Mouse (Mus musculus): ENCODE data around the gene Arid1b.

The Arid1b gene

DNA sequence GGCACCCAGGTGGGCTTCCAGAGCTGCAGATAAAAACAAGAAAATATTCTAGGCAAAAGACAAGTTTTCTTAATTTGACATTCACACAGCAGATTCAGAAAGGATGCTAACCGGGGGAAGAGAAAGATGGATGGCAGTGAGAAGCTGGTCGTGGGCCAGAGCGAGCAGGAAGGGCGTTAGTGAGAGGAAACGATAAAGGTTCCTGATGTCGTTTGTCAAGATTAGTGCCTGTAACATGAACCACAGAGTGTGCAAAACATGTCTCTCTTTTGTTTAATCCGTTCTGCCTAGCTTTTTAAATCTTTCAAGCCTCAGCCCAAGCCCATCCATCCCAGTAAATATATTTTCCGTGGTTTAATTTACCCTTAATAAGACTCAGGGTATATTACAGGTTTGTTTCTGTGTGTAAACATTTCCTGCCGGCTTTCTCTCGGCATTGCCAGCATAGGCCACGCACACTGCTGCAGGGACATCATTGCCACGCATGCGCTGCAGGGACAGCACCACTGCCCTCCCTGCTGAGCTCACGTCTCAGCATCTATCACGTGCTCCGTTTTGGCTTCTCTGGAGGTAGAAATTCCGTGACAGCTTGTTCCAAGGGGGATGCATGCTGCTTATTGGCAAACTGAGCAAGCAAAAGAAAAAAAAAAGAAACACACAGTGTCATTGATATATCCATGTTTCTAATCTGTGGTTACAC, 255.0 kb downstream of the Arid1b start:
- no peak for DNase-seq (ENCODE audit: low spot score)

DNA sequence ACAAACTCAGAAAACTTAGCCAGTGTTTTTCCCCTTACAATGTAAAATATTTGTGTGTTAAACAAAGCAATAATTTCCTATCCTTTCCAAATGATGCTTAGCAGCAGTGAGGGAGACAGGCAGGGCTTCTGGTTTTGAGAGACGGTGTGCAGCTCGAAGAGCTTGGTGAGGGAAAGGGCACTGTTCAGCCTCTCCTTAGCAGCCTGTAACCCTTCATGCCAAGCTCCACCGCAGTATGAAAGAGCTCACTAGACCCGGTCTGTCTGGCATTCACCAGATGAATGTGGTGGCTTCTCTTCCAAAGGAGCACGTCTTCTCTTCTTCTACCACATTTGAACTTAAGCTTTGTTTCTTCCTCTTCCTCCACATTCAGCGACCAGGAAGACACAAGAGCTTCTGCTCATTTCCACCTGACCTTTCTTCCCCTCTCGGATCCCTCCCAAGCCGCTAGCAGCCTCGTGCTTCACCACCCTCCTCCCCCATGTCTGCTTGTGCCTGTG, 255.6 kb downstream of the Arid1b start:
- no peak for DNase-seq (ENCODE audit: low spot score)

DNA sequence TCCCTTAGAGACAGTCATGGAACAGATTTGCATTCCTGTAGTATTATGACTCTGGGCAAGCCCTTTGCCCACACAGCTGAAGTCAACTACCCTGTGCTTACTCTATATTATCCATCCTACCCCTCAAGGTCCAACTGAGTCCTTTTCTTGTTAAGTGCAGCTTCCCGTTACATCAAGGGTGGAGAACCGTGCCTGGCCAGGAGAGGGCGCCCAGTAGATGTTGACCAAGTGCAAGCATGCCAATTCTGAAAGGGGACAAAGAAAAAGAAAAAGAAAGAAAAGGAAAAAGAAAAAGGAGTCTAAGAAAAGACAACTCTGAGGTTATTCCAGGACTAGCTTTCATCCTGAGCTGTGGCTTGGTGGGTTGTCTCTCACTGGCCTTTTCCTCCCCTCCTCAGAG, 258.3 kb downstream of the Arid1b start:
- peak; percentile 69 for DNase-seq (ENCODE audit: low spot score)

DNA sequence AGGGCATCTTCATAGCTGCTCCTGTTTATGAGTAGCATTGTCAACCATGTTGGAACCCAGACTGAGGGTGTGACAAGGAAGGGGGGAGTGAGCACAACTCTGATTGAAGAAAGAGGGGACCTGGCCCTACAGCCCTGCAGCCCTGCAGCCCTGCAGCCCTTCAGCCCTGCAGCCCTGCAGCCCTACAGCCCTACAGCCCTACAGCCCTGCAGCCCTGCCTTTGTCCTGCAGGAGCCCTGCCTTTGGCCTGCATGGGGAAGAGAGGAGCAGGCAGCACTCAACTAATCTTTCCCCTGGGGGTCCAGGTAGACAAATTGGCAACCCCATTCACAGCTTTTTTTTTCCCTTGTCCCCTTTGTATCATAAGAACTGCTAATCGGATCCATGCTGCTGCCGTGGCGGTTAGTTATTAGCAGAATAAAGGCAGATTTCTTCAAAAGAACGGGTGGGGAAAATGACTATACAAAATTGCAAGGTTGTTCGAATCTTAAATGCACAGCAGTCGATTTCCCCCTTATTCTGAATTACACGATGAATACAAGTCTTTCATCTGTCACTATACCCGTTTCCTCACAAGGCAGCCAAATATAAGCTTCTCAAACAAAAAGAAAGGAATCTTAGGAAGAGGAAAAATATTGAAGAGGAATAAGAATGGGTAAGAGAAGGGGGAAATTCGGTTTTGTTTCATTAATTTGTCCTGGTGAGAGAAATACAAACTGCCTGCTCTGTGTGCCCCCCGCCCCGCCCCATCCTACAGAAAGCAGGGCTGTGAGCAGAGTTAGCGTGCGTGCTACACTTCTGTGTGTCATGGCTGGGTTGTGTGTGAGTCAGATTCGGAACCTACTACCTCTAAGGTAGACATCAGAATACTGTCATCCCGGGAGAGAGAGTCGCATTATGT, 260.8 kb downstream of the Arid1b start:
- no peak for DNase-seq (ENCODE audit: low spot score)

DNA sequence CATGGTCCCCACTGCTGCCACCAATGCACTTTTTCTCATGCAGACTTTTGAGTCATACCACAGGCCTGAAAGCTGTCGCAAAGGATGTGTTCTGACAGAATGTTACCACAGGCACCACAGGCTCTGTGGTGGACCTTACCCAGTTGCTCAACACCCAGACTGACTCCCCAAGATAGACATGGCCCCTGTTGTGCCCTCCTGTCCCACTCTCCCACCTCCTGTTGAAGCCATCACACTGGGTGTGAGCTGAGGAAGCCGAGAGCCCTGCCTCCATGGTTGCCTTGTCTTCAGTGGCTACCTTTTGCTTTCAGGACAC, 261.4 kb downstream of the Arid1b start:
- no peak for DNase-seq (ENCODE audit: low spot score)

DNA sequence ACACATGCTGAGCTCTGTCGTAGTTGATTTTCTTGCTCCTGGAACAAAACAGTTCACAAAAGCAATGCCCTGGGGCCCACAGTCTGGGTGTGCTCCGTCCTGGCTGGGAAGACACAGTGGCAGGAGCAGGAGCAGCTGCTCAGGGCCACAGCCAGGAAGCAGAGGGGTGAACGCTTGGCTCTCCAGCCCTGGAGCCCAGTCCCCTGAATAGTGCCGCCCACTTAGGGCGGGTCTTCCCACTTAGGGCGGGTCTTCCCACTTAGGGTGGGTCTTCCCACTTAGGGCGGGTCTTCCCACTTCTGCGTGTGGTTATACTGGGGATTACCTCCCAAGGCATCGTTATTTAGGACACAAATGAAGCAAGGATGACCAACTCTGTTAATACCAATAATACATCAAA, 264.8 kb downstream of the Arid1b start:
- no peak for DNase-seq (ENCODE audit: low spot score)

DNA sequence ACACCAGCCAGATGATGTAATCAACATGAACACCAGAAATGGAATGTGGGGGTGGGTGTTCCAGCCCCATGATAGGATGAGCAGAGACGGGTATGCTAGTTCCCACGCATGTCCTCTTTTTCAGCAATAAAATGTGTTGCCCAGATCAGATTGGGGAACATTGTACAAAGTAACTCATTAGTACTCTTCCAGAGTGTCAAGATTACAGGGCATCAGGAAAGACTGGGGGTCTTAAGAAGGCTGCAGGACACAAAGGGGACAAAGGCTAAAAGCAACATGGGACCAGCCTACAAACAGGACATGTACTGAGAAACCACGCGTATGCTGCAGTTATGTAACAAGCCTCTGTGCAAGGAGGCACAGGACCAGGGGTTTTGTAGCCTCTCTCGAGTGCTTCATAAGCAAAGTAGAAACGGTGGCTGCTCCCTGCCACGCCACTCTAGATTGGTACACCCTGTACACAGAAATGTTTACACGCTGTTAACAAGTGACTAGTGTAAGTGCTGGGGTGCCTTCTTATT, 267.1 kb downstream of the Arid1b start:
- no peak for DNase-seq (ENCODE audit: low spot score)

DNA sequence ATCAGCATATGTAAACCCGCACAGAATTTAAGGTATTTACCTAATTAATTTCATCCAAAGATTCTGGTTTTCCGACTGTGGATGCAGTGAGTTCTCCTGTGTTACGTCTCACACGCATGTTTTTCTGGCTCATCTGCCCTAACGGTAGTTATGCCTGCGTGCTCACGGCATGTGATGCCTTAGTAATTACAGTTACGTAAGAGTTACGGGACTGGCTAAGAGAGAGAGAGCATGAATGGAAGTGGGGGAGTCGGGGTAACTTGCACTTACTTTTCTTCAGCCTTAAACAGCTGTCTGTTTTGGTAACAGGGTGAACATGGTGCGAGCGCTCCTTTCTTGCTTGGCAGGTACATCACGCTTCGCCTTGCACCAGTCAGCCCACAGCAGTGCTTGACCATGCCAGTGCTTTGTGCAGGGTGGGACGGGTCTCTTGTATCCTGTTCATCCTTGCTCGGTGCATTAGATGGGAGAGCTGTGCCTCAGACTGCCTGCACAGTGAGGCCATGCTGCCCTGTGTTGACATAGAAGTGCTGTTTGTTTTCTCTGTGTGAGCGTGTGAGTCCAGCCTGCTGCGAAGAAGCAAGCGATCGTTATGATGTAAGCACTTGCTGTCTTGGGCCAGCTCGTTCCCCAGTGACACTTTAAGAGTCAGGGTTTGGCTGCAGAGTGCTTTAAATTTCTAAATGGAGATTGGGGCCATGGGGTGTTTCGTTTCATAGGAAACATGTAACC, 267.9 kb downstream of the Arid1b start:
- DNase-seq (ENCODE audit: low spot score): no peak

DNA sequence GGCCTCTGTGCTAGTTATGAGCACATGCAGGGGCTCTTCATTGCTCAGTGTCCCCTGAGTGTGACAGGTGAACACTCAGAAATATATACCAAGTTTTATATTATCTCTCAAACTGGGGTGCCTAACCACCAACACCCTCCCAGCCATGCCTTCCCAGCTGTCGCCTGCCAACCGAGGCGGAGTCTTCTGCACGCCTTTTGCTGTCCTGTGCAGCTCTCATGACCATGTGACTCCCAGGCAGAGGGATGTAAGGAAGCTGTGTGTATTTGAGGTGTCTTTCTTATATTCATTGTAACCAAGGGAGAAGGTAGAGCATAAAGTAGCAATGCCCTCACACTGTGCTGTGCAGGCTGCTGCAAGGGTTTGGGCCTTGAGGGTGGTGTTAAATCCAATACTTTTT, 268.7 kb downstream of the Arid1b start:
- DNase-seq (ENCODE audit: low spot score): no peak

DNA sequence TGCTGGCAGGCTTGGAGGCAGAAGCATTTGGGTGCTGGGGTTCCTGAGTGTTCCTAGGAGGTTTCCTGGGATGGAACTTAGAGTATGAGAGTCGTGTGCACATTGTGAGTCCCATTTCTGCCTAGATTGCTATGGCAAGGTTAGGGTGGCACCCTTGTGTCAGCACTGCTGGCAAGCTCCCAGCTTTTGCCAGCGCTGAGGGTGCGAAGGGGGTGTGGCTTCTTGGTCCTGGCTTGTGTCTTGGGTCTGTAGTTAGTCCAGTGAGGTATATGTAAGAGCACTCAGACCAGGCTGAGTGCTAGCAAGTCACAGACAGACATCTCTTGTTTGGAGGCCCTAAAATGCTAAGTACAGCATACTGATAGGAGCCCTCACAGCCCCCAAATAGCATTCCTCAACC, 270.7 kb downstream of the Arid1b start:
- no peak for DNase-seq (ENCODE audit: low spot score)

DNA sequence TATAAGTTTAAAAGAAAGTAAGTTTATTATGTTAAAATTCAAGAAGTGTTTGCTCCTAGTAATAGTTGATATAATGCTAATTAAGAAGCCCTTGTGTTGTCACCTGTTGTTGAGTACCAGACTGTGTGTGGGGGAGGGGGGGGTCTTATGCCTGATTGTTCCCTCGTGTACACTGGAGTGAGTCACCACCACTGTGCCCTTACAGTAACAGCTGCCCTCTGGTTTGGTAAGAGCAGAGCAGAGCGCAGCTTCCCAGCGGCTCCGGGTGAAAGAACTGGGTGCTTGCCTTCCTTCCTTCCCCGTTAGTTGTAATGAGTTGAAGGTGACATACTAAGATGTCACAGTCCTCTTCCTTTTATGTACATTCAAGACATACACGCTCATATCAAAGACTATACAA, 271.5 kb downstream of the Arid1b start:
- DNase-seq (ENCODE audit: low spot score): no peak

DNA sequence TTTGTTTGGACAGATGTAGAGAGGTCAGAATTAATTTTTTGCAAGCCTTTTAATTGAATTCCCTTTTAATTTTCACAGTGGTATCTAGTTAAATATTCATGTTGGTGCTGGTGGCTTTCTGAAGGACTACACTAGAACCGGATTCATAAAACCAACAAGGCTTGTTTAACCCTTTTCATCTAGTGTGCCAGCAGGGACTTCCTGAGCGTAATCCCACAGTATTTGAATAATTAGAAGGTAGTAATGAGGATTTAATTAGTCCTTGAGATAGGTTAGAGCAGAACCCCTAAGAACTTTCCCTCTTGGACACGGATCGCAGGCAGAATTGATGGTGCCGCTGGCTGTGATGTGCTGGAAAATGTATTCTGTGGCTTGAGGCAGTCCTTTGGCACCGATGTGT, 273.6 kb downstream of the Arid1b start:
- no peak for DNase-seq (ENCODE audit: low spot score)

DNA sequence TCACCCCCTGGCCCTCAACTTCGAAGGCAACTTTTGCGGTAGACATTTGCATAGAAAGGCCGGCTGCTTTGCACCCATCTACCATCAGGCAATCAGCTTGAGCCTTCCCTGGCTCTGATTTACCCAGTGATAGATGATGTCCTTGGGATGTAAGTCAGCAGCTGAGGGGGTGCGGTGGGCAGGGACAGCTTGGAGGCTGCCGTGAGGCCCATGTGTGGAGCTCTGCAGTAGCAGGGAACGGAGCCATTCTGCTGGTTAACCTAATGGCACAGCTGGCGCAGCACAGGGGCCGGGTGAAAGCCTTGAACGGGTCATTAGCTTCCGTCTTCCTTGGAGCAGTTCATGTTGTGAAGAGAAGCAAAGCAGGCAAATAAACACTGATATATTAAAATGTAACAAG, 275.2 kb downstream of the Arid1b start:
- no peak for DNase-seq (ENCODE audit: low spot score)

DNA sequence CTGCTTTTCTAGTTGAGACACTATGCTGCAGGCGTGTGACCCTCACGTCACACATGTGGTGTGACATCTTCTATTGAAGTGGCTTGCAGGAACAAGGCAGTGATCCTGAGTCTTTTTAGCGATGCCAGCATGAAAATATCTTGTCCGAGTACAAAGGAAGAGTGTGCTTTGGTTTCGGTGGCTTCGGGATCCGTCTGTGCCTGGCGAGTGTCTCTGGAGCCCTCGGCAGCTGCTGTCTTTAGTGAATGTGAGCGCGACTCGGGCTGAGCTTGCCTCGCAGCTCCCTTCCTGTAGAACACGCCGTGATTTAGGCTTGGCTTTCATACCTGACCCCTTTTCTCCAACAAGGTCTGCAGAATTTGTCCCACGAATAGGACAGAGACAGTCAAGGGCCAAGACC, 275.6 kb downstream of the Arid1b start:
- no peak for DNase-seq (ENCODE audit: low spot score)

DNA sequence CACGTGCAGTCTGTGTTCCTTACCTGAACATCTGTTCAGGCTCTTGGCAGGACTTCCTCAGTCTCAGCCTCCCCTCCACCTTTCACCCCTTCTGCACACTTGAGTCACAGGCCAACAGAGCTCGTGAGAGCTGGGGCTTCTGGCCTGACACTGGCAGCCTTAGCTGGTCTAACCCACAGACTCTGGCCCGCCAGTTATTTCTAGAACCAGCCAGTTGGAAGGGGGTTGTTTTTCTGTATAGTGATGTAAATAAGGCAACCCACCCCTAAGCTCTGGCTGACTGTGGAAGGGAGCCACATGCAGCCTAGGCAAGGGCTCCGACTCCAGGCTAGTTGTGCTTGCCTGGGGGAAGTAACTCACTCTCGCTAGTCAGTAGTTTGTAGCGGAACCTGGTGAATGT, 276.7 kb downstream of the Arid1b start:
- no peak for DNase-seq (ENCODE audit: low spot score)

DNA sequence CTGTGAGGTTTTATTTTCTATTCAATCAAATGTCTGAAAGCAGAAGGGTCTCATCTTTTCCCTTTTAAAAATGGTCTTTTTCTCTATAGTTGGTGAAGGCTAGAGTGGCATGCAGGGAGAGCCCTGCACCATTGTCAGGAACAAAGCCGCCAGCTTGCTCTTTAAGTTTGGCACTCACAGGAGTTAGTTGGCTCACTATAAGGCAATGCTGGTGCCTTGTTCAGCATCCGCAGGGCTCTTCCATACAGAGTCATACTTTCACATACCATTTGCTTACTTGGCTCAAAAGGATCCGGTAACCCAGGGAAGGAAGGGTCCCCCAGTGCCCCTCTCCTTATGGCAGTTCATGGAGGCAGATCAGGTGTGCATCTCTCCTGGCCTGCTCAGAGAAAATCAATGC, 279.0 kb downstream of the Arid1b start:
- no peak for DNase-seq (ENCODE audit: low spot score)

DNA sequence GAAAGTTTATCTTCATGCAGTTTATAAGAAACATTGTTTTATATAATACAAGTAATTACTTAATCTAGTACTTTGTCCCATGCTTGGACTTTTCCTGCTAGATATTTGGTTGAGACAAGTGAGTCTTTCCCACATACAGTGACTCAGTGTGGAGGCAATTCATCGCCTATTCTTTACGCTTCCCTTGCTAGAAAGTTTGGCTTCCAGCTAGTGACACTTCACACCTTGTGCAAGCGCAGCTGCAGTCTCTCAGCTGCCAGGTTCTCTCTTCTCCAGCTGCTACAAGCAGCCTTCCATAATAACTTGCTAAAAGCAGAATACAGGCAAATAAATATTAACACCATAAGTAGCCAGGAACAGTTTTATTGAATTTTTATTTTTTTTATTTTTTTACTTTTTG, 279.6 kb downstream of the Arid1b start:
- DNase-seq (ENCODE audit: low spot score): no peak

DNA sequence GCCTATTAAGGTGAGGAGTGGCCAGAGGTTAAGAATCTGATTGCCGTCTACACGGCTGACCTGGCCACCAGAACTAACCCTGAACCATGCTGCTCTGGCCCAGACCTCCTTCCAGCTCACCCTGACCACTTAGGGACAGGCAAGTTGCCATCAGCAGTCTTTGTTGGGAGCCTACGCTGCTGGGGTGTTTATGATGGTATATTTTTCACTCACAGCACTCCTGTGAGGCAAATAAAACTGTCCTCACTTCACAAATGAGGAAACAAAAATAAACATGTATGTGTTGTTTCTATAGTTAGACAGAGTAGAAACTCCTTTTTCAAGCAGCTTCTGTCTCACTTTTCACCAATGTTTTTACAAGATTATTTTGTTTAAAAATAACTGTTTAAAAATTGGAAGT, 280.3 kb downstream of the Arid1b start:
- DNase-seq (ENCODE audit: low spot score): no peak

DNA sequence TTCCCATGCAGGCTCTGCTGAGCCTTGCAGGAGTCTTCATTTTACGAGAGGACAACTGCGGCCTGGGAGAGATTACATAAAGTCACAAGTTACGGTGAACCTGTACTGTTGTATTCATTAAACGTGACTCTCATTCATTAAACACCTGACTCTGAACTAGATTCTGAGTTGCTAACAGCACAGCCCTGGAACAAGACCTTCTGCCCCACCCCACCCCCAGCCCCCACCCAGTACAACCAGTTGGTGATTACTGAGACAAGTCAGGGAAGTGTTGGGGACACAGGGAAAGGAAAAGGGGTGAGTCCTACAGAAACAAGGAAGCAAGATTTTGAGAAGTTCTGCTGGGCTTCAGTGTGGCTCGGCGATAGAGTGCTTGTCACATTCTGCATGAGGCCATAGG, 281.6 kb downstream of the Arid1b start:
- no peak for DNase-seq (ENCODE audit: low spot score)

DNA sequence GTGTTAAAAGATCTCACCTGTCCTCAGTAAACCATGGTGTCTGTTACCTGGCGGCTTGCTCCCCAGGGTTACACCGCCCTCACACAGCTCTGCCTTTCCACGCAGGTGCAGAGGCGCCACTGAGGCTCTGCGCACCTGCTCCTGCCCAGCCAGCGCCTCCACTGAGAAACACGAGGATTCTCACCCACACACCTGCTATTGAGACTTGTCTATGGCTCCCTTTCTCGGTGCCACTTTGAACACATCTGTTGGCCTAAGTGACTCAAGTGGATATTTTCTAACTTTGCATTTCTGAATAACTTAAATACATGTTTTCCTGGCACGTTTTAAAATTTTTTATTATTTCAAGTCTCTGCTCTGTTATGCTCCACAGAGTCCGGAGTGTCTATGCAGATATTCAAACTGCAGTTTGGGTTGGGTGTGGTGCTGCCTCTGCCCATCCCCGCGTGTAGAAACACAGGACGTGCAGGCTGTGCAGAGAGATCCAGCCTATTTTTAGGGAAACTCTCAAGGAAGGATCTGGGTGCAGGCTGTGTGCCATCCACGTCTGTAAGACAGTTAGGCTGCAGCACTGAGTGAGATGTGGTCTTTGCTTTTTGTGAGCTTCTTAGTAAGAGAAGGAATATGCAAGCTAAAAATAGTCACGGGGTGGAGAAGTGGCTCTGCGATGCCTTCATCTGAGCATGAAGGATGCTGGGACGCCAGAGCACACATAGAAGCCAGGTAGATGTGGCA, 283.2 kb downstream of the Arid1b start:
- DNase-seq (ENCODE audit: low spot score): no peak

DNA sequence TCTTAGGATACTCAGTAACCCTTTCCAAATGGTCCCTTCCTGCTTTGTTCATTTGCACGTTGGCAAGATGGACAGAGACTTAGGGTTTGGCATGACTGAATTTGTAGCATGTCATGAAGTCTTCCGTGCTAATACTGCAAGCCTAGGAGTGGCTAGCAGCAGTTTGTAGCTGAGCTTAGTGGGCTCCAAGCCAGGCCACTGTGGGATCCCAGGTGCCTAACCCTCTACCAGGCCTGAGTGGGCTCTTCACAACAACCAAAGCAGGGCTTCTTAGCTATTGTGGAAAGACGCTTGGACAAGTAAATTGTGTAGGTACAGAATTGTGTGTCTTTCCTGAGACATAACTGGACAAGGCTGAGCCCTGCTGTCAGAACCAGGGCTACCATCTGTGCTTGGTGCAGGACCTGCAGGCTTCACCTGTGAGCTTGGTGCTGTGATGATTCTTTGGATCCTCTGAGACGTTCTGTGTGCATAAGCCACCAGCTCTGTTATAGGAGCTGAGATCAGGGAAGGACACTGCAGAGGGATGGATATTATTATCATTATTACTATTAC, 286.4 kb downstream of the Arid1b start:
- no peak for DNase-seq (ENCODE audit: low spot score)

DNA sequence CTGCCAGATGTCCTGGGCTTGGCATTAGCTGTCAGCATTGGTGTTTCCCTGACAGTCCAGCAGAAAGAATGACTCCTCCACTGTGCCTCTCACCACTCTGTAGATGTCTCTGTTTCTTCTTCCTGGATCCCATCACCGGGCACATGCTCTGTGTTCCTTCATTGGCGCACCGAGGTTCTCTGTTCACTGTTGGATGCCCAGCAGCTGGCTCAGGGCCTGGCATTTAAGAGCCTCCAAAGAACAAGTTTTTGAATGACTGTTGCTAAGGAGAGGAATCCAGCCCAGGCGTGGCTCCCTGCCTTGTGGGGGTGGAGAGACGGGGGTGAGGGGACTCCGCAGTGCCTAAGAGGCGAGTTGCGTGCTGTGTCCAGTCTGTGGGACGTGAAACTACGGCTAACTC, 290.7 kb downstream of the Arid1b start:
- DNase-seq (ENCODE audit: low spot score): no peak

Data from ovary, postnatal 36 days (tissue).